Mouse (Mus musculus): ENCODE results near the gene Gm20479.

The Gm20479 gene

GRCm38 (mm10) chr7:27356861-27357594 is at the start of gene Gm20479:
Gene Gm20479, minus strand, starts transcription at chr7:27357419.
- DNase-seq, result peak in 1 of 2 experiments; percentile 60

GRCm38 (mm10) chr7:27406481-27406880 is 49.3 kb upstream of the Gm20479 start:
- DNase-seq, result no peak

- DNase-seq, result no peak
These were observed 47.2 kb upstream of the Gm20479 start for GRCm38 (mm10) chr7:27404203-27404942.

GRCm38 (mm10) chr7:27402675-27403074 is 45.5 kb upstream of the Gm20479 start:
- DNase-seq, result peak; percentile 54 to 67

GRCm38 (mm10) chr7:27400545-27400944 is 43.3 kb upstream of the Gm20479 start:
- DNase-seq, result no peak

GRCm38 (mm10) chr7:27397048-27397949 is 40.1 kb upstream of the Gm20479 start:
- peak; percentile 53 to 59 for DNase-seq

- peak; percentile 23 to 42 for DNase-seq
These were observed 39.2 kb upstream of the Gm20479 start for GRCm38 (mm10) chr7:27396184-27397047.

GRCm38 (mm10) chr7:27395521-27396183 is 38.4 kb upstream of the Gm20479 start:
- no peak for DNase-seq

- DNase-seq, result no peak
These were observed 34.2 kb upstream of the Gm20479 start for GRCm38 (mm10) chr7:27391416-27391815.

- DNase-seq, result no peak
These were observed 32.0 kb upstream of the Gm20479 start for GRCm38 (mm10) chr7:27389213-27389612.

- peak; percentile 62 to 75 for DNase-seq
These were observed 27.5 kb upstream of the Gm20479 start for GRCm38 (mm10) chr7:27384731-27385130.

GRCm38 (mm10) chr7:27384134-27384533 is 26.9 kb upstream of the Gm20479 start:
- no peak for DNase-seq

GRCm38 (mm10) chr7:27383233-27383632 is 26.0 kb upstream of the Gm20479 start:
- no peak for DNase-seq

GRCm38 (mm10) chr7:27381560-27381959 is 24.3 kb upstream of the Gm20479 start:
- DNase-seq, result no peak

- no peak for DNase-seq
These were observed 23.8 kb upstream of the Gm20479 start for GRCm38 (mm10) chr7:27381009-27381408.

GRCm38 (mm10) chr7:27379836-27380235 is 22.6 kb upstream of the Gm20479 start:
- no peak for DNase-seq

GRCm38 (mm10) chr7:27378431-27378830 is 21.2 kb upstream of the Gm20479 start:
- peak; percentile 53 for DNase-seq

GRCm38 (mm10) chr7:27375274-27375673 is 18.1 kb upstream of the Gm20479 start:
- DNase-seq, result no peak

GRCm38 (mm10) chr7:27371715-27372462 is 14.7 kb upstream of the Gm20479 start:
- DNase-seq, result no peak

- no peak for DNase-seq
These were observed 11.9 kb upstream of the Gm20479 start for GRCm38 (mm10) chr7:27369111-27369510.

GRCm38 (mm10) chr7:27367976-27368375 is 10.8 kb upstream of the Gm20479 start:
- DNase-seq, result no peak

Data from lung, postnatal 4 days (tissue).